Mouse (Mus musculus): ENCODE measurements around the gene Gne.

GRCm38 (mm10) chr4:44073799-44074198, 10.2 kb downstream of the Gne start:
- TF ChIP-seq CTCF (IDR thresholded peaks at IDR 0.05; ENCODE audit: low read depth), result no peak
- no peak for TF ChIP-seq EP300 (IDR thresholded peaks at IDR 0.05; ENCODE audit: low read depth)

Measured in liver, postnatal 0 days (tissue).